Mouse (Mus musculus) cerebellum, adult 18-20 months (tissue): ENCODE measurements around the gene Wfdc17.

Experiments
- DNase-seq, 2 experiments: peaks; one replicate each; pipeline ENCODE4 v3.0.0; 2021

Gene Wfdc17

DNA sequence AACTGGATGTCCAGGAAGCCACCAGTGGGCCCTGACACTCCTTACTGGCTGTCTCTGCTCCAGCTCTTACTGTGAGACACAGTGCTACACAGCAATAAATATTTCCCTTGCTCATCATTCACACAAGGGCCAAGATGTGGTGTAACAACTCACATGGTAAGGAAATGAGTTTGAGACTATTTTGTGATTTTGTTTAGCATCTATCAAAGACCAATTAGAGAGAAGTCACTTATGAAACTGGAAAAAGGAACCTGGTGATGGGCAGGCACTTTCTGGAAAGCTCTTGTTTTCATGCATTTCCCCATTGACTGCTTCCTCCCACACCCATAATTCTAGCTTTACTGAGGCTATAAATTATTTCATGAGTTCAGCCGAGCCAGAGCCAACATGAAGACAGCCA lies at the start of gene Wfdc17:
TSS of gene Wfdc17 (plus strand) at position 287 of the 400 bp plus-strand sequence.
- no peak for DNase-seq

GRCm38 (mm10) chr11:83654606-83655005 lies 49.2 kb upstream of the Wfdc17 start:
- no peak for DNase-seq

DNA sequence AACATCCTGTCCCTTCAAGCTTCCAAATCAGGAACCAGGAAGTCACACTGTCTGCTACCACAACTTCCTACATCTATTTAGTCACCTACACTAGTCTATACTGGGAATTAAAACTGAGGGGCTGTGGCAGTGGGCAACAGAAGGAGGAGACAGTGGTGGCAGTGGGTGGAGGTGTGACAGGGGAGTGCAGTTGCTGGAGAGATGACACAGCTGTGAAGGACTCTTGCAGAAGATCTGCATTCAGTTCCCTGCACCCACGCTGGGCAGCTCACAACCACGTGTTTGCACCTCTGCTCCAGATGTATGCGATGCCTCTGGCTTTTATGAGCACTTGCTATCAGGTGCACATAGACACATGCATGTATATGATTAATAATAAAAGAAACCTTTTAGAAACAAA lies 46.3 kb upstream of the Wfdc17 start:
- DNase-seq, result no peak

- DNase-seq, result no peak
These were observed 45.0 kb upstream of the Wfdc17 start for GRCm38 (mm10) chr11:83658797-83659196.

DNA sequence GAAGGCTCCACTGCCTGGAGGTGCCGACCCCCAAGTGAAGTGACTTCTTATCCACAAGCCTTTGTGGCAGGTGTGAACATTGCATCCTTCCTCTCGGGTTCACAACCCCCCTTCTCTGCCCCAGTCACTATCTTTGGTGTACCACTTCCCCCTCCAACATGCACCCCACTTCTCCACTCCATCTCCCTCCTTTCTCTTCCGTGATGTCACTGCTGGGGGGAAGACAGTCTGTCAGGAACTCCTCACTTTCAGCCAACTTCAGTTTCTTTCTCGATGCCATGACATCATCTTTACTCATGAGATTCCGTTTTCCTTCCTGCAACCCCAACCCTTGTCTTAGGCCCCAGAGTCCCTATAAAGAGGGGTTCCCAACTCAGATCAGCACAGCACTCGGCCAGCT lies 41.6 kb upstream of the Wfdc17 start, which contains the start of gene Ccl4:
TSS of gene Ccl4 (plus strand) at position 381 of the 400 bp plus-strand sequence.
- DNase-seq, result no peak

- no peak for DNase-seq
These were observed 40.3 kb upstream of the Wfdc17 start for GRCm38 (mm10) chr11:83663532-83663931.

- DNase-seq, result no peak
These were observed 32.0 kb upstream of the Wfdc17 start for GRCm38 (mm10) chr11:83671743-83672142.

- DNase-seq, result no peak
These were observed 28.1 kb upstream of the Wfdc17 start for GRCm38 (mm10) chr11:83675665-83676064.

DNA sequence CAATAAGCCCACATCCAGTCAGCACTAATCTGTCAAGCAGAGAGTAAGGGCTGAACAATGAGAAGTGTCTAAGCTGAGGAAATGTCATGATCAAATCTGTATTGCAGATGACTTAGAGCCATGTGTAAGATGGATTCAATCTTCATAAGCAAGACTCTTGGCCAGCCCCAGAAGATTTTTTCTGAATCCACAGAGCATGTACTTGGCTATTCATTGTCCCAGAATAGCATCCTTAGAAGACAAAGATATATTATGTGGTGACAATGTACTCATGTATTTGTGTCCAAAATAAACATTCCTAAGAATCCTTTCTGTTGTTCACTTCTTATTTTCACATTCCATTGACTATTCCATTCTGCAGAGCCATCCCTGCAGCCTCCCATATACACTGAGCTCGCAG lies 13.9 kb upstream of the Wfdc17 start:
- no peak for DNase-seq

GRCm38 (mm10) chr11:83692008-83692407 lies 11.8 kb upstream of the Wfdc17 start:
- no peak for DNase-seq

- no peak for DNase-seq
These were observed 4.9 kb downstream of the Wfdc17 start, which contains the start of gene Wfdc18 for GRCm38 (mm10) chr11:83708715-83709114. Gene Wfdc18 (plus strand): TSS chr11:83709015.

GRCm38 (mm10) chr11:83709683-83710082 lies 5.9 kb downstream of the Wfdc17 start:
- DNase-seq, result no peak

GRCm38 (mm10) chr11:83712671-83713070 lies 8.9 kb downstream of the Wfdc17 start:
- DNase-seq, result no peak

DNA sequence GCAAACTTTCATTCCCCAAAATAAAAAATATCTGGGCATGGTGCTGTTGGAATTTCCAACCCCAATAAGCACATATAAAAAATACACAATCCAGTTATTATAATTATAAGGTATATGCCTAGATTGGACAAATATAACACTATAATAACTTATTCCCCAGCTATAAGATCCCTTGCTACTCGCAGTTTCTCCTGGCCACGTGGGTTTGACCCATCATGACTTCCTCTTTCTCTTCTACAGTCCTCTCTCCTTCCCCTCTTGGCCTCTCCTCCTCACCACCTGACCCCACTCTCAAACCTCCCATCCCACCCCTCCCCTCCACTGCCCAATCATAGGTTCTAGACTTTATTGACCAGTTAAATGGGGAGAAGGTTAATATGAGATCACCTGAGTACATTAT lies 10.1 kb downstream of the Wfdc17 start:
- DNase-seq, result no peak

- DNase-seq, result no peak
These were observed 13.4 kb downstream of the Wfdc17 start for GRCm38 (mm10) chr11:83717042-83717665.

GRCm38 (mm10) chr11:83720766-83721165 lies 17.0 kb downstream of the Wfdc17 start:
- no peak for DNase-seq

DNA sequence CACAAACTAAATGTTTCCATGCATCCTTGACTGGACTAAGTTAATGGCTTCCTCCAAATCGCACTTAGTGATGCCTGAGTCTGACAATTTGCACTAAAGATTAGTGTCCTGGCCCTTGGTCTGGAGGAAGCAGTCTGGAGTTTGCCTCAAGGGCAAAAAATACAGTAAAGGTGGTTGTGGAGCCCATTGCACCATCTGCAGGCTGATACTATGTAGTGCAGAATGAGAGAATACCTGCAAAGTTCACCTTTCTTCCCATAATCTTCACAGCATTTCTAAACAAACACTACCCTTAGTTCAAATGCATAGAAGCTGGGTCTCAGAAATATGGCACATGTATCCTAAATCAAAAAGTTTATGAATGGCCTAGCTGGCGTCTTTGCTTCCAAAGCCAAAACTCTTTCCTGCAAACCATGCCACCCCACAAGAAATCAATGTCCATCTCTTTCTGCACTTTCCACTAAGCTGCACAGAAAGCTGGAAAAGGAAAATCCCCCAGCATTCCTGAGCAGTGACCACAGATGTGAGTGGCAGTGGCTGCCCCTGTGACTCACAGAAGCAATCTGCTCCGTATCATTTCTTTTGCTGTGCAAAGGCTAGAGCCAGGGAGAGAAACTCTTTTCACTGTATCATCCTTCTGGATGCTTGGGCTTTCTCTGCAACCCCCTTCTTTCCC lies 25.1 kb downstream of the Wfdc17 start:
- DNase-seq, result no peak

DNA sequence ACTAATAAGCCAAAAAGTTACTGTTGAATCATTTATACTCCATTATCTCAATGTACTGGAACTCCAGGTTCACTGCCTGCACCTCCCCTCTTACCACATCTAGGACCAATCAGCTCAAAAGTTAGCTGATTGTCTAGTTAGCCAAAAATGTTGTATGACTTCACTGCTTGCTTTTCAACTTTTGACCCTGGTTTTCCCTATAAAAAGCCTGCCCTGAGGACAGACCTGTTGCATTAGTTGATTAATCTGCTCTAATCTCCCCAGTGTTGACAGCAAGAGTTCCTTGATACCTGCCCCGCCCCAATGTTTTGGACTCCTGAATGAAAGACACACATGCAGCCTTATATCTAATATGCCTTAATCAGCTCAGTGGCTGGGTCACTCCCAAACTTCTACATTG lies 27.3 kb downstream of the Wfdc17 start:
- DNase-seq, result no peak

GRCm38 (mm10) chr11:83733071-83733640 lies 29.4 kb downstream of the Wfdc17 start:
- DNase-seq, result no peak

- no peak for DNase-seq
These were observed 30.4 kb downstream of the Wfdc17 start for GRCm38 (mm10) chr11:83734215-83734614.

DNA sequence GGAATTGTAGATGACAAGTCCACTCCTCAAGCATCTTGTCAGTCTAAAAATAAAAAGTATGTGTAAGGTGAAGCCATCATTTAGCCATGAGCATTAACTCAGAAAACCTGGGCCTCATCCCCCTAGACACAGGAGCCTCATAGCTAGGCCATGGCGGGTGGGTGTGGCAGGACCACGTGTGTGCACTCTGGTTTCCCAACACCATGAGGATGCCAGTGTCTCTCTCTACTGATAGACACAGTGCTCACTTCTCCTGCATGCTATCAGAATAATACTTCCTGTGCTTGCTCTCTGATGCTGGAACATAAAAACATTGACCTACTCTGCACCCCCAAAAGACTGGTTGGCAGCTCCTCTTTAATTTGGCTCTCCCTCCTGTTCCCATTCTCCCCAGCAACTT lies 32.1 kb downstream of the Wfdc17 start:
- DNase-seq, result no peak

GRCm38 (mm10) chr11:83737109-83737558 lies 33.3 kb downstream of the Wfdc17 start:
- no peak for DNase-seq

GRCm38 (mm10) chr11:83739241-83739640 lies 35.5 kb downstream of the Wfdc17 start:
- DNase-seq, result peak; percentile 71 to 76

- no peak for DNase-seq
These were observed 36.7 kb downstream of the Wfdc17 start for GRCm38 (mm10) chr11:83740443-83740991.
